Mouse (Mus musculus) E14TG2a.4 (cell line): ENCODE measurements at regions not wholly inside any gene's neighbourhood (a gene's known extent, or its start where the extent isn't known, plus 50 kb on each side); places are given as distances from the start of the nearest gene placed in this dataset.

Experiments
- H3K27me3 ChIP-seq: 2 replicates; pipeline ENCODE4 v1.6.1; 2014; ENCODE audit warnings: low read length, control low read depth; ENCODE audit not compliant: insufficient read depth
- H3K36me3 ChIP-seq: 2 replicates; pipeline ENCODE4 v1.6.1; 2014; ENCODE audit warnings: low read length, control low read depth; ENCODE audit not compliant: insufficient read depth
- H3K4me1 ChIP-seq: replicated peaks from 2 replicates; pipeline ENCODE4 v1.6.1; 2014; ENCODE audit warnings: low read depth, low read length, control low read depth
- H3K4me3 ChIP-seq: replicated peaks from 2 replicates; pipeline ENCODE4 v1.5.1; 2014; ENCODE audit warnings: mild to moderate bottlenecking, low read length
- H3K9me3 ChIP-seq: 2 replicates; pipeline ENCODE4 v1.6.1; 2014; ENCODE audit warnings: low read length, control low read depth
- CTCF ChIP-seq: conservative IDR thresholded peaks from 2 replicates; pipeline ENCODE4 v1.5.1; 2014; ENCODE audit warnings: low read length
- NANOG ChIP-seq: IDR thresholded peaks from 2 replicates; pipeline ENCODE4 v1.6.1; 2014; ENCODE audit warnings: borderline replicate concordance, low read length, mixed read lengths
- POU5F1 ChIP-seq: IDR thresholded peaks from 2 replicates; pipeline ENCODE4 v1.6.1; 2014; ENCODE audit warnings: low read length, borderline replicate concordance

DNA sequence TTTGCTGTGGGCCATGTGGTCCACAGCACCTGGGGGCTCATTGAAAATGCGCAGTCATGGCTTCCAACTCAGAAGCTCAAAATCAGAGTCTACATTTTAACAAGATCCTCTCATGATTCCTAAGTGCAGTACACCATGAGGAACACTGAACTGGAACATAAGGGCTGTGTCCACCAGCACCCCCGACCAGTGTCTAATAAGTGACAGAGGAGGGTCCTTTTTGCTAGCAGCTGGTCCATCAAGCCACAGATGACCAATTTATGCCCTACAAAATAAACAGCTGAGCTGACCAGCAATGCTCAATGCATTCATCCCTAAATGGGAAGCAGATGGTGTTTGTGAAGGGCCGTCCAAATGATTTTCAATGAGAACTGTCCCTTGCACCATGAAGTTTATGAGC lies 1478.7 kb upstream of the Lrrc6 start:
- Histone ChIP-seq H3K27me3 (no peaks in the 10 kb centered on the region), H3K4me1 (no peaks in the 10 kb centered on the region), H3K4me3 (no peak overlapping the region), H3K9me3 (peaks cover 33% of the 10 kb centered on the region), H3K36me3 (no peaks in the 10 kb centered on the region)
- TF ChIP-seq CTCF, result no peak
- no peak for TF ChIP-seq NANOG
- TF ChIP-seq POU5F1, result no peak

DNA sequence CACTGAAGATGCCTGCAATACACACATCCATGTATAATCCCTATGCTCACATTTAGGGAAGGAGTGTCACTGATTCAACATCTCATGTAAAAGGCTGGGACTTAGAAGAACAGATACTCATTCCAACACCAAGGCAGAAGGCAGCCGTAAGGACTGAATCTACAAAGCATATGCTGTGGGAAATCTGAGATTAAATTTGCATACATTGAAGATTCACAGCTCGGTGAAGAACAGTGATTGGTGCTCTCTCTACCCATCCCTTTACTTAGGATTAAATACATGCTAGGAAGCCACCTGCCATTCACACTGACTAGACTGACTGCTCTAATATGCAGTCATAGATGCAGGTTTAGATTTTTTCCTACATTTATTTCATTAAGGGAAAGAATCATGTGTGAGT lies 1476.5 kb upstream of the Lrrc6 start:
- no peak overlapping the region for H3K4me3 ChIP-seq
- TF ChIP-seq NANOG, result no peak
- TF ChIP-seq POU5F1, result no peak
- no peak for TF ChIP-seq CTCF
- H3K36me3 ChIP-seq, result no peaks in the 10 kb centered on the region
- peaks cover 36% of the 10 kb centered on the region for H3K9me3 ChIP-seq
- H3K4me1 ChIP-seq, result no peaks in the 10 kb centered on the region
- H3K27me3 ChIP-seq, result no peaks in the 10 kb centered on the region

DNA sequence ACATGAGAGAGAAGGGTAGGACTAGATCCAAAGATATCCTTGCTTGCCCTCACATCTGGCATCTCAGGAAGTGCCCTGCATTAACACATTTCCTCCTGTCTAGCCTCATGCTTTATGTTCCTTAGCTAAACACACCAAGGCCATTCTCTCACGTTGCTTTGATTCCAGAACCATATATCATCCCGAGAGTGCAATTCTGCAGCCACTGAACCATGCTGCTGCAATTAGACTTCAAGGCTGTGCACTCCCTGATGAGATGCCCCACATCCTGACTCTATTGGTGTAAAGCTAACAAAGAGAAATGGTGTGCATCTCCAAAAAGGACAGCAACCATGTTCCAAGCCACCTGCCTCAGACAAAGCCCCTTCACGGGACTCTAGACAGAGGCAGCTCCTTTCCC lies 1471.3 kb upstream of the Lrrc6 start:
- H3K4me3 ChIP-seq, result no peak overlapping the region
- TF ChIP-seq POU5F1 (no peak), NANOG (no peak), CTCF (no peak)
- no peaks in the 10 kb centered on the region for H3K27me3 ChIP-seq
- no peaks in the 10 kb centered on the region for H3K4me1 ChIP-seq
- peaks cover 27% of the 10 kb centered on the region for H3K9me3 ChIP-seq
- H3K36me3 ChIP-seq, result no peaks in the 10 kb centered on the region

DNA sequence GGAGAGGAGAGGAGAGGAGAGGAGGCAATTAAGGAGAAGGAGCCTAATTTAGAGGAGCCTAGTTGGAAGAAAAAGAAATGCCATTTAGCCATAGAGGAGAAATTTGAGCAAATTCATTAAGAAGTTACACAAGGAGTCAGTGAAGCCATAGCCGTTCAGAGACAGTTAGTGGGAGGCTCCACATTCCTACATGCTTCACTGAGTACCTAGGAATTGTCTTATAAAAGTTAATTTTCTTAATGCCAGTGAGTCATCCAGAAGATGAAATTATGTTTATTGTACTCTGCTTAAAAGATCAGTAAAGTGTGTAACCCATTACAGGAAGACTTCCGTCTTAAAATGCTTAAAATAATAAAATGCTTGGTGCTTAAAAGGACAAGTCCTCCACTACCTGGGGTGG lies 1453.5 kb upstream of the Lrrc6 start:
- H3K27me3 ChIP-seq, result no peaks in the 10 kb centered on the region
- H3K4me1 ChIP-seq, result no peaks in the 10 kb centered on the region
- no peaks in the 10 kb centered on the region for H3K9me3 ChIP-seq
- H3K36me3 ChIP-seq, result no peaks in the 10 kb centered on the region
- TF ChIP-seq CTCF, result no peak
- no peak for TF ChIP-seq POU5F1
- no peak for TF ChIP-seq NANOG
- no peak overlapping the region for H3K4me3 ChIP-seq

DNA sequence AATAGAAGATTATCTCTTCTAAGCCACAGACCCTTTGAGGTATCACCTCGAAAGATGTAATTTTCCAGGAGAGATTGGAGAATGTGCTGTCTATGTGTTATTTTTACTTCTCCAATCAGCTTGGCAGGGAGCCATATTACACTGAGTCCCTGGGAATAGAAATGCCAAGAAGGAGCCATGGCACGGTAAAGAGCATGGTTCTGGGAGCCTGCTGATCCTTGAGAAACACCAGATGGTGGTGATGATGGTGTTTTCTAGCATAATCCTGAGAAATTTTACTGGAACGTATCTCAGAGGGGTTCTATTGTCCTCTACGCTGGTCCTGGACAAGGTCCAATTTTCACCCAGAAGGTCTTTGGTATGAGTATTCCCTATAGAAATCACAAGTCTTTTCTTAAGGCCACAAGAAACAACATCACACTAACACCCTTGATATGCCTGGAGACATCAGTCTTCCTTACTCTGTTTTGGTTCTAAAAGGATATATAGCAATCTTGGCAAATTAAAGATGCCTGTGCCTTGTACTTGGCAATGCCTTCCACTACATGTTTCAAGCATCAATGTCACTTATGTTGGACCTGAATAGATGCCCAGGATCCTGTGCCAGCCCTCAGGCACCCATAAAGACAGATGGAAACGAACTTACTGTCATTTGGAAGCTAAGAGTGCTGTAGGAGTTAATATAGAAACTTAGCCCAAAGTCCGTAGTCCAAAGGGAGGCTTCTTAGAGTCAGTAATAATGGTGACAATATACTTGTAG lies 1449.8 kb upstream of the Lrrc6 start:
- no peaks in the 10 kb centered on the region for H3K9me3 ChIP-seq
- H3K36me3 ChIP-seq, result no peaks in the 10 kb centered on the region
- no peak overlapping the region for H3K4me3 ChIP-seq
- H3K27me3 ChIP-seq, result no peaks in the 10 kb centered on the region
- no peak for TF ChIP-seq NANOG
- no peak for TF ChIP-seq CTCF
- TF ChIP-seq POU5F1, result no peak
- no peaks in the 10 kb centered on the region for H3K4me1 ChIP-seq

DNA sequence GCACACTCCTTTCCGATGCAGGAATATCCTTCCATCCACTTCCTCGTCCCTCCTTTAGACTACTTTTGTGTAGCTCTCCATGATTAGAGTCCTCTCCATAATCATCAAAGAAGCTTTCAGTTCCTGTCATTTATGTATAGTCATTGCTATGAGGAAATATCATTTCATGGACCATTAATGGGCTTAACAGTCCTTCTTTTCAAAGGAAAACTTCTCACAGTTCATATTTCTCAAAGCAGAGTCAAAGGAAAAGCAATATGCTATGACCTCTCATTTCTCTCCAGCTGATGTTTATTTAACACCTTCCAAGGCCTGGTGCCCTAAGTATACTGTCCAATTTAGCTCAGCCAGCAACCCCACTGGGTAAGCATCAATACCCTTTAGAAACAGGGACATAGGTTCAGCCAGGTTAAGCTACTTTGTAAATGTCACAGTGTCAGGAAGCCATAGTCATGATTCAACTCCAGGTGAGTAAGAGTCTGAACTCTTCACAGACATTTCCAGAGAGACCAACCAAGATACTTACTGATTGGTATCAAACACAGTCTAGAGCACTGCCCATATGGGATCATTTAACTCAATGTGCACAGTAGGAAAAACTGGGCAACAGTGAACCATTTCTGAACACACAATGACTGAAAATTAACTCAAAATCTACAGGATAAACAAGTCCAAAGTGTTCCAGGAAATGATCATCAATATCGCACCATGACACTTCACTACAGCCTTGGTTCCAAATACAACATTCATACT lies 1443.8 kb upstream of the Lrrc6 start:
- H3K27me3 ChIP-seq, result no peaks in the 10 kb centered on the region
- H3K36me3 ChIP-seq, result no peaks in the 10 kb centered on the region
- no peaks in the 10 kb centered on the region for H3K9me3 ChIP-seq
- H3K4me3 ChIP-seq, result no peak overlapping the region
- H3K4me1 ChIP-seq, result no peaks in the 10 kb centered on the region
- TF ChIP-seq CTCF, result no peak
- no peak for TF ChIP-seq POU5F1
- no peak for TF ChIP-seq NANOG

DNA sequence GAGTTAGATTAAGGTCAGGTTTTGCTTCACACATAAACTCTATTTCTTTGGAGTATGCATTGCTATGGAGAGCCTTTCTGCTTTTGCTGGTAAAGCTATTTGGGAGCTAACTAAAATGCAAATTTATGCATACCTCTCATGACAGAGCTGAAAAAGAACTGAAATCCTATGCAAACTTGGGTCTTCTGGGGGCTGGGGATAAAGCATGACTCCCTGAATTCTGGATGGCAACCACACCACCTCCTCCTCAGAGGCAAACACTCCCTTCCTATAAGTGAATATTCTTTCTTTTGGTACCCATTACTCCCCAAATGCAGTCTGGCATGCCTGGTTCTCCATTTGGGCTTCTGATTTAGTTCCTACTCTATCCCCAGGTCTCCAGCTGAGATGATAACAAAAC lies 1442.3 kb upstream of the Lrrc6 start:
- H3K4me3 ChIP-seq, result no peak overlapping the region
- no peaks in the 10 kb centered on the region for H3K9me3 ChIP-seq
- no peaks in the 10 kb centered on the region for H3K27me3 ChIP-seq
- no peaks in the 10 kb centered on the region for H3K4me1 ChIP-seq
- TF ChIP-seq NANOG, result no peak
- TF ChIP-seq CTCF, result no peak
- no peak for TF ChIP-seq POU5F1
- no peaks in the 10 kb centered on the region for H3K36me3 ChIP-seq

DNA sequence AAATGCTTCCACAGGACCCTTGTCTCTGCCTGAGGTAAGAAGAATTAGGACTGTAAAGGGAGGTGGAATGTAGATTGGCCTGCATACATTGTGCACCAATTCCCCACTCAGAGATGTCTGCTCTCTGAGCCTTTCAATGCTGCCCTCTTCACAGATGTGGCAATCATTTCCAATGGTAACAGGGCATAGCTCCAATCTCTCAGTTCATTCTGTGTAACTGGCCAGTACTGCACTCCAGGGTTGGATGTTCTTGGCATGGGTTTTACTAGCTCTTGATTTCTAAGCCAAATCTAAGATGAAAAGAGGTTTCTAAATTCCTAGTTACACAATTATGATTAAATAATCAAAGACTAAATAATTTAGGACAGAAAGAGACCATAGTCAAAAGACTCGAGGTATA lies 1439.8 kb upstream of the Lrrc6 start:
- Histone ChIP-seq H3K4me3 (no peak overlapping the region), H3K36me3 (no peaks in the 10 kb centered on the region)
- no peak for TF ChIP-seq NANOG
- TF ChIP-seq POU5F1, result no peak
- TF ChIP-seq CTCF, result no peak

DNA sequence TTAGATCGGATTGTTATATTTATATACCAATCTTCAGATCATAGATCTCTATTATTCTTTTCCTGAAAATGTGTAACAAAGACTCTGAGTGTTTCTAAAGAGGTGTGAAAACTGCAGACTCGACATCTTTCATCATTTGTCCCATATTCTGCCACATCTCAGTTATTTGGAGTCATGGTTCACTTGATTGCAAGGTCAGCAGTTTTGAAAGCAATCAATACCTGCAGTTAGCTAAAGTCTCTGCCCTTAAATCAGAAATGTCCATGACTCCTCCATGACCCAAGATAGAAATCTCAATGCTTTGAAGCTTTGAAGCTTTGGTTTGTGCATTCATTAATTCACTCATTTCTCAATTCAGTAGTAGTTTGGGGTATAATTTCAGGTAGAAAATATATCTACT lies 1424.2 kb upstream of the Lrrc6 start:
- H3K4me3 ChIP-seq, result no peak overlapping the region
- H3K27me3 ChIP-seq, result no peaks in the 10 kb centered on the region
- no peaks in the 10 kb centered on the region for H3K4me1 ChIP-seq
- no peak for TF ChIP-seq POU5F1
- no peak for TF ChIP-seq CTCF
- TF ChIP-seq NANOG, result no peak
- no peaks in the 10 kb centered on the region for H3K9me3 ChIP-seq
- H3K36me3 ChIP-seq, result no peaks in the 10 kb centered on the region

More for the DNA sequence above, 1439.8 kb upstream of the Lrrc6 start:
- Histone ChIP-seq H3K4me1 (no peaks in the 10 kb centered on the region), H3K27me3 (no peaks in the 10 kb centered on the region), H3K9me3 (no peaks in the 10 kb centered on the region; the same call in 1 of the 2 replicates)
